Mouse (Mus musculus) urinary bladder, postnatal 14 days (tissue): ENCODE data around the gene Dhx58.

Experiments
- DNase-seq: peaks from one replicate; pipeline ENCODE4 v3.0.0; 2021; ENCODE audit warnings: low spot score

The Dhx58 gene

GRCm38 (mm10) chr11:100703851-100704531, at the start of gene Dhx58:
TSS of gene Dhx58 (minus strand) at chr11:100704271.
- DNase-seq = no peak

GRCm38 (mm10) chr11:100752294-100752693, 48.2 kb upstream of the Dhx58 start:
- no peak for DNase-seq

- DNase-seq = no peak
Measured at GRCm38 (mm10) chr11:100750127-100750526, 46.1 kb upstream of the Dhx58 start.

- no peak for DNase-seq
Measured at GRCm38 (mm10) chr11:100749469-100749868, 45.4 kb upstream of the Dhx58 start.

- DNase-seq = no peak
Measured at GRCm38 (mm10) chr11:100748620-100749019, 44.5 kb upstream of the Dhx58 start.

- DNase-seq = no peak
Measured at GRCm38 (mm10) chr11:100747114-100747513, 43.0 kb upstream of the Dhx58 start.

GRCm38 (mm10) chr11:100746546-100746945, 42.5 kb upstream of the Dhx58 start:
- DNase-seq = no peak

- DNase-seq = peak; percentile 35
Measured at GRCm38 (mm10) chr11:100745085-100745484, 41.0 kb upstream of the Dhx58 start.

GRCm38 (mm10) chr11:100741348-100741747, 37.3 kb upstream of the Dhx58 start:
- DNase-seq = no peak

- DNase-seq = no peak
Measured at GRCm38 (mm10) chr11:100738749-100739148, 34.7 kb upstream of the Dhx58 start.

GRCm38 (mm10) chr11:100738066-100738604, 34.1 kb upstream of the Dhx58 start, which contains the start of gene Rab5c:
TSS of gene Rab5c (minus strand) at chr11:100738215.
- DNase-seq = peak; percentile 99

GRCm38 (mm10) chr11:100737105-100737733, 33.1 kb upstream of the Dhx58 start:
- no peak for DNase-seq

- no peak for DNase-seq
Measured at GRCm38 (mm10) chr11:100736746-100737080, 32.6 kb upstream of the Dhx58 start.

- DNase-seq = no peak
Measured at GRCm38 (mm10) chr11:100735954-100736745, 32.1 kb upstream of the Dhx58 start.

GRCm38 (mm10) chr11:100735134-100735865, 31.2 kb upstream of the Dhx58 start:
- DNase-seq = no peak

GRCm38 (mm10) chr11:100730477-100731205, 26.6 kb upstream of the Dhx58 start:
- DNase-seq = no peak

GRCm38 (mm10) chr11:100729976-100730375, 25.9 kb upstream of the Dhx58 start:
- DNase-seq = no peak

- no peak for DNase-seq
Measured at GRCm38 (mm10) chr11:100728601-100729000, 24.5 kb upstream of the Dhx58 start.

- no peak for DNase-seq
Measured at GRCm38 (mm10) chr11:100727201-100727600, 23.1 kb upstream of the Dhx58 start.

GRCm38 (mm10) chr11:100724919-100725512, 20.9 kb upstream of the Dhx58 start:
- no peak for DNase-seq

- no peak for DNase-seq
Measured at GRCm38 (mm10) chr11:100722493-100723028, 18.5 kb upstream of the Dhx58 start.
